In the genomic region with DNA sequence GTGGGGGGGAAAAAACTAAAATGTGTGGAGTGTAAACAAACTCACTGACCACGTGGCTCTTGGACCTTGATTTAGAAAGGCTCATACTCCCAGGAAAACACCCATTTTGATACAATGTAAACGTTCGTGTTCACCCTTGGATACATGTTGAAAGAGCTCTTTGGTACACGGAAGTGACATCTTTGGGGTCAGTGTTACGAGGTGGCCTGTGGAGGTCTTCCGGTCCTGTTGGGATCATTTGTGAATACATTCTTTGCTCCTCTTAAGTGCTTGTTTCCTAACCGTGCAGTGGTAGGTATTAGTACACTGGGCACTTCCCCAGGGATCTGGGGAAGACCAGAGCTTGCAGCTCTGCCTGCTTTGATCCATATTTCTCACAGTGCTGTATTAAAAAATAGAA, we compare ENCODE assay signal across 16 mouse cellular contexts. TPM values are rescaled to one million over a fixed set of nuclear protein-coding genes. Genes with fewer than 3 reads are reported as not detected.
DNase-seq lines count a peak whose midpoint lies in the region; ATAC-seq and TF ChIP-seq lines count a peak whose summit lies in the region.
"Had no signal": no experiment of that assay in that cellular context is flagged by ENCODE, and none has a peak within 500 bp of the region (broad histone marks: within the 10 kb centered on the region; RNA-seq: fewer than 3 reads in every experiment).

No protein-coding gene starts in this region.

- H3K4me2 ChIP-seq in neural tube, embryonic 11.5 days (ENCODE audit: low read depth), result no peak overlapping the region
- H3K4me2 ChIP-seq in forebrain, embryonic 15.5 days (replicated peaks), result no peak overlapping the region
- no peak overlapping the region for H3K4me2 ChIP-seq in hindbrain, postnatal 0 days (ENCODE audit: low read depth, low read length)
- no peak overlapping the region for H3K4me2 ChIP-seq in neural tube, embryonic 14.5 days (ENCODE audit: low read depth, low read length)
- H3K4me2 ChIP-seq in kidney, embryonic 14.5 days (replicated peaks; ENCODE audit: low read depth, low read length), result no peak overlapping the region
- H3K4me2 ChIP-seq: limb, embryonic 15.5 days had no signal

- ATAC-seq in neural tube, embryonic 11.5 days (ENCODE audit: insufficient read depth, low FRiP score, low TSS enrichment), result no peak
- no peak for ATAC-seq in forebrain, embryonic 15.5 days (replicated peaks)
- no peak for ATAC-seq in hindbrain, postnatal 0 days
- ATAC-seq in neural tube, embryonic 14.5 days (ENCODE audit: low read depth), result no peak
- no peak for ATAC-seq in kidney, embryonic 14.5 days (ENCODE audit: low FRiP score, low TSS enrichment)
- ATAC-seq: inflammation-experienced regulatory T-cells, adult 6 months had no signal

- WGBS in neural tube, embryonic 11.5 days, result 60% methylated on average over 7 of the region's 7 CpGs
- WGBS in forebrain, embryonic 15.5 days, result 22% methylated on average over 7 of the region's 7 CpGs
- WGBS in hindbrain, postnatal 0 days, result 37% methylated on average over 7 of the region's 7 CpGs
- WGBS in neural tube, embryonic 14.5 days, result 39% methylated on average over 7 of the region's 7 CpGs
- 79% methylated on average over 7 of the region's 7 CpGs for WGBS in kidney, embryonic 14.5 days

- H3K36me3 ChIP-seq in neural tube, embryonic 11.5 days (ENCODE audit: control insufficient read depth, insufficient read depth, low read length), result peaks cover 2% of the 10 kb centered on the region; the same call in 1 of the 2 replicates
- peaks cover 25% of the 10 kb centered on the region for H3K36me3 ChIP-seq in forebrain, embryonic 15.5 days
- H3K36me3 ChIP-seq in hindbrain, postnatal 0 days (ENCODE audit: insufficient read depth, low read length), result peaks cover 5% of the 10 kb centered on the region; the same call in 1 of the 2 replicates
- peaks cover 40% of the 10 kb centered on the region for H3K36me3 ChIP-seq in neural tube, embryonic 14.5 days (ENCODE audit: control insufficient read depth, insufficient read depth, low read length)
- H3K36me3 ChIP-seq in kidney, embryonic 14.5 days (ENCODE audit: control insufficient read depth, insufficient read depth, low read length), result peaks cover 59% of the 10 kb centered on the region

- H3K4me3 ChIP-seq in neural tube, embryonic 11.5 days (ENCODE audit: low read depth, low read length), result no peak overlapping the region
- no peak overlapping the region for H3K4me3 ChIP-seq in forebrain, embryonic 15.5 days
- H3K4me3 ChIP-seq in hindbrain, postnatal 0 days (ENCODE audit: low read length), result no peak overlapping the region
- no peak overlapping the region for H3K4me3 ChIP-seq in neural tube, embryonic 14.5 days (ENCODE audit: low read depth, low read length)
- H3K4me3 ChIP-seq in kidney, embryonic 14.5 days (ENCODE audit: low read length), result no peak overlapping the region
- H3K4me3 ChIP-seq: limb, embryonic 15.5 days had no signal

- DNase-seq in neural tube, embryonic 11.5 days (ENCODE audit: low spot score), result no peak
- DNase-seq in neural tube, embryonic 10.5 days (ENCODE audit: extremely low spot score, low spot score), result no peak
- no peak for DNase-seq in hindbrain, postnatal 0 days (ENCODE audit: low spot score)
- DNase-seq in gastrocnemius, postnatal 10 days, result no peak
- no peak for DNase-seq in embryo, embryonic 10 days (ENCODE audit: low spot score)
- DNase-seq: adrenal gland, postnatal 10 days; cerebellum, adult 9-11 months; kidney, postnatal 14 days; lung, postnatal 14 days; spleen, adult 18-20 months; thymus, postnatal 4 days had no signal

- H3K9me3 ChIP-seq in neural tube, embryonic 11.5 days (ENCODE audit: control insufficient read depth, low read length), result no peaks in the 10 kb centered on the region
- no peaks in the 10 kb centered on the region for H3K9me3 ChIP-seq in forebrain, embryonic 15.5 days
- no peaks in the 10 kb centered on the region for H3K9me3 ChIP-seq in hindbrain, postnatal 0 days (ENCODE audit: low read length)
- no peaks in the 10 kb centered on the region for H3K9me3 ChIP-seq in neural tube, embryonic 14.5 days (ENCODE audit: control insufficient read depth, low read length)
- no peaks in the 10 kb centered on the region for H3K9me3 ChIP-seq in kidney, embryonic 14.5 days (ENCODE audit: control insufficient read depth, low read length)
- H3K9me3 ChIP-seq: limb, embryonic 15.5 days had no signal

- H3K27ac ChIP-seq in neural tube, embryonic 11.5 days (ENCODE audit: low read depth, low read length), result peak overlapping the region; percentile 80
- peak overlapping the region; percentile 92 for H3K27ac ChIP-seq in forebrain, embryonic 15.5 days (replicated peaks)
- 0 out of 2 replicates have a peak overlapping the region, but pooled peaks have one; percentile 21 for H3K27ac ChIP-seq in hindbrain, postnatal 0 days
- H3K27ac ChIP-seq in neural tube, embryonic 14.5 days (ENCODE audit: low read depth, low read length), result 0 out of 2 replicates have a peak overlapping the region, but pooled peaks have one; percentile 23
- no peak overlapping the region for H3K27ac ChIP-seq in kidney, embryonic 14.5 days (ENCODE audit: low read depth, low read length)
- H3K27ac ChIP-seq: limb, embryonic 15.5 days had no signal

- no peak overlapping the region for H3K9ac ChIP-seq in neural tube, embryonic 11.5 days (ENCODE audit: low read length)
- H3K9ac ChIP-seq in forebrain, embryonic 15.5 days (replicated peaks), result no peak overlapping the region
- H3K9ac ChIP-seq in hindbrain, postnatal 0 days (replicated peaks; ENCODE audit: low read length), result no peak overlapping the region
- H3K9ac ChIP-seq in neural tube, embryonic 14.5 days (replicated peaks; ENCODE audit: low read depth, low read length), result no peak overlapping the region
- no peak overlapping the region for H3K9ac ChIP-seq in kidney, embryonic 14.5 days (ENCODE audit: low read depth, low read length)
- H3K9ac ChIP-seq: limb, embryonic 15.5 days had no signal

- no peaks in the 10 kb centered on the region for H3K27me3 ChIP-seq in neural tube, embryonic 11.5 days (ENCODE audit: control insufficient read depth, insufficient read depth, low read length)
- H3K27me3 ChIP-seq in forebrain, embryonic 15.5 days, result no peaks in the 10 kb centered on the region
- H3K27me3 ChIP-seq in hindbrain, postnatal 0 days (ENCODE audit: insufficient read depth, low read length), result no peaks in the 10 kb centered on the region
- H3K27me3 ChIP-seq in neural tube, embryonic 14.5 days (ENCODE audit: control insufficient read depth, insufficient read depth, low read length), result no peaks in the 10 kb centered on the region
- H3K27me3 ChIP-seq in kidney, embryonic 14.5 days (ENCODE audit: control insufficient read depth, insufficient read depth, low read length), result no peaks in the 10 kb centered on the region
- H3K27me3 ChIP-seq: limb, embryonic 15.5 days had no signal

- TF ChIP-seq CTCF in hindbrain, postnatal 0 days (IDR thresholded peaks at IDR 0.05; ENCODE audit: low read depth), result no peak

- H3K4me1 ChIP-seq in neural tube, embryonic 11.5 days (ENCODE audit: control insufficient read depth, insufficient read depth, low read length), result peaks cover 59% of the 10 kb centered on the region
- peaks cover 98% of the 10 kb centered on the region for H3K4me1 ChIP-seq in forebrain, embryonic 15.5 days
- peaks cover 41% of the 10 kb centered on the region for H3K4me1 ChIP-seq in hindbrain, postnatal 0 days (ENCODE audit: insufficient read depth, low read length)
- peaks cover 50% of the 10 kb centered on the region for H3K4me1 ChIP-seq in neural tube, embryonic 14.5 days (ENCODE audit: control insufficient read depth, insufficient read depth, low read length)
- H3K4me1 ChIP-seq in kidney, embryonic 14.5 days (ENCODE audit: control insufficient read depth, insufficient read depth, low read length), result peaks cover 20% of the 10 kb centered on the region

RNA-seq across cellular contexts. Expression of a gene that starts 10.8 kb away (rescaled TPM):
- polyA plus RNA-seq in neural tube, embryonic 11.5 days (2014; fragmentation: Nextera tagmentation; extraction: Ambion mirVana), result 23.6 and 24.3 TPM in 2 replicates
- polyA plus RNA-seq in forebrain, embryonic 15.5 days (2015; fragmentation: Nextera tagmentation; extraction: Ambion mirVana), result 82.4 and 103 TPM in 2 replicates
- 179 and 206 TPM in 2 replicates for total RNA-seq in hindbrain, postnatal 0 days (2014; rRNA removed)
- polyA plus RNA-seq in hindbrain, postnatal 0 days (2015; fragmentation: Nextera tagmentation; extraction: Ambion mirVana), result 29.3 and 33.3 TPM in 2 replicates
- polyA plus RNA-seq in neural tube, embryonic 14.5 days (2014; fragmentation: Nextera tagmentation; extraction: Ambion mirVana), result 72.3 and 94.5 TPM in 2 replicates
- 14.2 and 14.6 TPM in 2 replicates for polyA plus RNA-seq in kidney, embryonic 14.5 days (2014; fragmentation: Nextera tagmentation; extraction: Ambion mirVana)
- total RNA-seq in gastrocnemius, postnatal 10 days (2021), result 1 to 10 TPM; 6.4 to 8.2 TPM

RNA-seq across cellular contexts. Expression of a gene that starts 53.6 kb away (rescaled TPM):
- polyA plus RNA-seq in neural tube, embryonic 11.5 days (2014; fragmentation: Nextera tagmentation; extraction: Ambion mirVana), result 25.3 and 26.7 TPM in 2 replicates
- 27.5 and 34.8 TPM in 2 replicates for polyA plus RNA-seq in forebrain, embryonic 15.5 days (2015; fragmentation: Nextera tagmentation; extraction: Ambion mirVana)
- 66.4 and 75.8 TPM in 2 replicates for total RNA-seq in hindbrain, postnatal 0 days (2014; rRNA removed)
- 65.4 and 70.8 TPM in 2 replicates for polyA plus RNA-seq in hindbrain, postnatal 0 days (2015; fragmentation: Nextera tagmentation; extraction: Ambion mirVana)
- polyA plus RNA-seq in neural tube, embryonic 14.5 days (2014; fragmentation: Nextera tagmentation; extraction: Ambion mirVana), result 48.2 and 54.1 TPM in 2 replicates
- polyA plus RNA-seq in kidney, embryonic 14.5 days (2014; fragmentation: Nextera tagmentation; extraction: Ambion mirVana), result 25.3 and 31.3 TPM in 2 replicates
- 10 to 100 TPM; 16.2 to 25.9 TPM for total RNA-seq in gastrocnemius, postnatal 10 days (2021)
